Mouse (Mus musculus): Measurements from ENCODE around the gene Phldb2.

- no peak for TF ChIP-seq POLR2A (IDR thresholded peaks at IDR 0.05; ENCODE audit: borderline replicate concordance, extremely low read depth, insufficient read depth, insufficient read length, poor library complexity, severe bottlenecking)
- no peak for TF ChIP-seq CTCF (IDR thresholded peaks at IDR 0.05; ENCODE audit: borderline replicate concordance, extremely low read depth, insufficient read depth, insufficient read length)
Measured at GRCm38 (mm10) chr16:45810829-45811326, 142.5 kb downstream of the Phldb2 start.
